Mouse (Mus musculus) CH12.LX (cell line): ENCODE measurements around the gene Tmem123. TPM values are rescaled to one million over a fixed set of nuclear protein-coding genes. Genes with fewer than 3 reads are reported as not detected.

ENCODE experiments used
- DNase-seq: peaks from one replicate; pipeline ENCODE4 v3.0.0-alpha.2; 2013; ENCODE audit errors: extremely low read depth
- H3K27ac ChIP-seq: 2 replicates; pipeline ENCODE4 v1.5.1; 2012; ENCODE audit warnings: low read depth, mild to moderate bottlenecking, control low read depth, moderate library complexity; ENCODE audit not compliant: insufficient read depth
- H3K27me3 ChIP-seq: replicated peaks from 2 replicates; pipeline ENCODE3; 2012; ENCODE audit warnings: inconsistent platforms
- H3K36me3 ChIP-seq, 2 experiments: replicated peaks in 1 of 2; 2 replicates each; pipeline versions ENCODE3 to v1.6.1; 2012; ENCODE audit warnings: inconsistent platforms in 1 of 2, low read length in 1 of 2, mild to moderate bottlenecking in 1 of 2, mixed read lengths in 1 of 2, moderate library complexity in 1 of 2; ENCODE audit not compliant: control insufficient read depth in 1 of 2, insufficient read depth in 1 of 2
- H3K4me1 ChIP-seq, 2 experiments: 2 replicates each; pipeline ENCODE4 v1.6.1; 2012; ENCODE audit warnings: inconsistent platforms in 1 of 2, moderate library complexity in 1 of 2; ENCODE audit not compliant: insufficient read depth in 2 of 2, control insufficient read depth in 1 of 2
- H3K4me2 ChIP-seq: 2 replicates; pipeline ENCODE4 v1.6.1; 2012; ENCODE audit warnings: low read depth, mild to moderate bottlenecking, control low read depth; ENCODE audit not compliant: poor library complexity, insufficient read depth, severe bottlenecking
- H3K4me3 ChIP-seq, 3 experiments: fragments of 150-350 bp in 1 of 3; sonication (generic) in 1 of 3; replicated peaks in 1 of 3; 2 replicates each; pipeline versions ENCODE3 to v1.5.1; 2011 to 2012; ENCODE audit warnings: low read depth in 2 of 3, low read length in 2 of 3, mild to moderate bottlenecking in 2 of 3, moderate library complexity in 2 of 3, control low read depth in 1 of 3, improper control_type of control experiment in 1 of 3, inconsistent platforms in 1 of 3, mixed read lengths in 1 of 3; ENCODE audit not compliant: poor library complexity in 1 of 3
- H3K79me2 ChIP-seq: replicated peaks from 2 replicates; pipeline ENCODE4 v1.6.1; 2012; ENCODE audit warnings: mild to moderate bottlenecking, moderate library complexity; ENCODE audit not compliant: control insufficient read depth, poor library complexity, insufficient read depth, severe bottlenecking; ENCODE audit errors: extremely low read depth
- H3K9ac ChIP-seq: 2 replicates; pipeline ENCODE4 v1.6.1; 2012; ENCODE audit warnings: low read depth, mild to moderate bottlenecking, control low read depth, moderate library complexity; ENCODE audit not compliant: insufficient read depth
- H3K9me3 ChIP-seq: replicated peaks from 2 replicates; pipeline ENCODE3; 2012; ENCODE audit warnings: low read length, inconsistent platforms, mixed read lengths
- ELF1 ChIP-seq: IDR thresholded peaks from 2 replicates; pipeline ENCODE4 v1.6.1; 2014; ENCODE audit warnings: low read depth, mild to moderate bottlenecking, inconsistent platforms, low read length, improper control_type of control experiment
- ETS1 ChIP-seq: conservative IDR thresholded peaks from 2 replicates; pipeline ENCODE4 v1.6.1; 2012; ENCODE audit warnings: low read depth, mild to moderate bottlenecking, inconsistent platforms, low read length, improper control_type of control experiment, moderate library complexity
- GABPA ChIP-seq: IDR thresholded peaks from 2 replicates; pipeline ENCODE4 v1.6.1; 2012; ENCODE audit warnings: low read depth, low read length, improper control_type of control experiment, inconsistent platforms; ENCODE audit not compliant: insufficient replicate concordance
- HCFC1 ChIP-seq: IDR thresholded peaks from 2 replicates; pipeline ENCODE4 v1.6.1; 2012; ENCODE audit warnings: low read depth, mild to moderate bottlenecking, inconsistent platforms, low read length, improper control_type of control experiment
- JUND ChIP-seq: conservative IDR thresholded peaks from 2 replicates; pipeline ENCODE4 v1.6.1; 2011; ENCODE audit warnings: low read depth, low read length, improper control_type of control experiment
- MAFK ChIP-seq: IDR thresholded peaks from 2 replicates; pipeline ENCODE4 v1.6.1; 2011; ENCODE audit warnings: low read length, improper control_type of control experiment; ENCODE audit not compliant: insufficient replicate concordance
- MAZ ChIP-seq: IDR thresholded peaks from 2 replicates; pipeline ENCODE4 v1.6.1; 2012; ENCODE audit warnings: low read depth, mild to moderate bottlenecking, inconsistent platforms, low read length, improper control_type of control experiment, moderate library complexity
- MYC ChIP-seq: IDR thresholded peaks from 2 replicates; pipeline ENCODE4 v1.6.1; 2011; ENCODE audit warnings: low read depth, mild to moderate bottlenecking, improper control_type of control experiment, low read length
- NELFE ChIP-seq: IDR thresholded peaks from 2 replicates; pipeline ENCODE4 v1.6.1; 2011; ENCODE audit warnings: low read depth, low read length, improper control_type of control experiment
- POLR2A ChIP-seq: IDR thresholded peaks from 2 replicates; pipeline ENCODE4 v1.6.1; 2011; ENCODE audit warnings: low read depth, mild to moderate bottlenecking, improper control_type of control experiment, low read length
- POLR2AphosphoS2 ChIP-seq: IDR thresholded peaks from 2 replicates; pipeline ENCODE4 v1.6.1; 2011; ENCODE audit warnings: low read depth, low read length, improper control_type of control experiment
- SIN3A ChIP-seq: IDR thresholded peaks from 2 replicates; pipeline ENCODE4 v1.6.1; 2012; ENCODE audit warnings: low read length, improper control_type of control experiment, inconsistent platforms
- SMC3 ChIP-seq: IDR thresholded peaks from 2 replicates; pipeline ENCODE4 v1.6.1; 2011; ENCODE audit warnings: low read depth, low read length, improper control_type of control experiment
- TBP ChIP-seq: conservative IDR thresholded peaks from 2 replicates; pipeline ENCODE4 v1.6.1; 2011; ENCODE audit warnings: low read depth, low read length, improper control_type of control experiment
- USF2 ChIP-seq: conservative IDR thresholded peaks from 2 replicates; pipeline ENCODE4 v1.6.1; 2011; ENCODE audit warnings: low read depth, low read length, improper control_type of control experiment
- ZMIZ1 ChIP-seq: IDR thresholded peaks from 2 replicates; pipeline ENCODE4 v1.6.1; 2012; ENCODE audit warnings: low read depth, mild to moderate bottlenecking, inconsistent platforms, low read length, improper control_type of control experiment
- dilution Hi-C: fragments of 300-500 bp; cut with MboI; formaldehyde crosslinking; loops from 2 replicates; pipeline ENCODE4 v1.14.3; 2020; ENCODE audit warnings: low sequenced_read_pairs; ENCODE audit not compliant: extremely low pct_unique_long_range_greater_than_20kb, extremely low pct_ligation_motif_present
- in situ Hi-C: fragments of 300-500 bp; cut with MboI; formaldehyde crosslinking; loops from 3 replicates; pipeline ENCODE4 v1.14.3; 2019; ENCODE audit warnings: low sequenced_read_pairs, low pct_ligation_motif_present, low pct_unique_long_range_greater_than_20kb, mixed read lengths
- polyA plus RNA-seq: library from polyadenylated mRNA; unstranded; fragments of >175 nt; gene quantifications from 2 replicates; pipeline ENCODE4 v1.2.1, GENCODE M21; 2012; ENCODE audit warnings: low read depth; ENCODE audit not compliant: insufficient read length
- total RNA-seq, 2 experiments: library from RNA; depleted of rRNA; stranded (reverse); fragments of 300-350 nt in 1 of 2; fragments of >200 nt in 1 of 2; gene quantifications; 2 replicates each; pipeline ENCODE4 v1.2.3; 2012 to 2014

The Tmem123 gene
- total and polyA plus RNA-seq, 3 experiments: 61.1 to 183 (median 107) TPM

- 0 out of 2 replicates have a peak, but pooled peaks have one; percentile 27 for TF ChIP-seq ZMIZ1
These were observed 74.1 kb downstream of the Tmem123 start (continued) for GRCm38 (mm10) chr9:7837806-7838440.

DNA sequence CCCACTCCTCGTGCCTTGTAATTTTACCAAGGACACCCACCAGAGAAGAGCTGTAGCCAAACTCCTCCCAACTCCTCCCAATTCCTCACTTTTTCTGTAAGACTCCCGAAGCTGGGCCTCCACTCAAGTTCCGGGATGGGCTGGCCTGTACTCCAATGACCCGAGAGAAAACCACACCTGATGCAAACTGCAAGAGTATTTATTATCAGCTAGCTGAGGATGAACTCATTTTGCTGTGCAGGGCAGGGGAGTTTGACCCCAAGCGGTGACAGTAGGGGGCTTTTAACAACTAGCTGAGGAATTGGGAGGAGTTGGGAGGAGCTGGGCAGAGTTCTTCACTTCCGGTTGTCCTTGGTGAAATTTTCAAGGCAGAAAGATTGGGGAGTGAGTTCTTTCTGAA is 77.4 kb downstream of the Tmem123 start:
- TF ChIP-seq ETS1 (no peak), ELF1 (no peak), TBP (no peak), MAFK (no peak), MAZ (no peak), MYC (no peak), POLR2AphosphoS2 (no peak), SIN3A (no peak), GABPA (no peak), NELFE (no peak), JUND (no peak), USF2 (no peak), POLR2A (no peak), HCFC1 (no peak), SMC3 (no peak)
- DNase-seq: no peak
- Histone ChIP-seq H3K4me2 (no peak overlapping the region), H3K27ac (no peak overlapping the region), H3K79me2 (peaks cover 3% of the 10 kb centered on the region; the same call in 1 of the 2 replicates), H3K27me3 (no peaks in the 10 kb centered on the region), H3K36me3 (no peaks in the 10 kb centered on the region), H3K9me3 (no peaks in the 10 kb centered on the region), H3K9ac (no peak overlapping the region), H3K4me3 (no peak overlapping the region), H3K4me1 (peaks cover 2 to 30% of the 10 kb centered on the region in 2 experiments; a peak in 3 of 4 replicates)
- dilution Hi-C loops: no loop called here
- in situ Hi-C loops: no loop called here

Other genes with a start within 250 kb of the Tmem123 start
- gene Mmp8, start 205.6 kb upstream of the Tmem123 start, total RNA-seq (2012; rRNA removed): not detected in 2 replicates
- gene Mmp8, start 205.6 kb upstream of the Tmem123 start, total RNA-seq (2014; rRNA removed): not detected in 2 replicates
- gene Mmp8, start 205.6 kb upstream of the Tmem123 start, polyA plus RNA-seq: not detected in 2 replicates
- gene Mmp27, start 192.6 kb upstream of the Tmem123 start, total RNA-seq (2012; rRNA removed): not detected in 2 replicates
- gene Mmp27, start 192.6 kb upstream of the Tmem123 start, total RNA-seq (2014; rRNA removed): not detected in 2 replicates
- not detected in 2 replicates for gene Mmp27, start 192.6 kb upstream of the Tmem123 start, polyA plus RNA-seq
- gene Mmp20, start 135.8 kb upstream of the Tmem123 start, total RNA-seq (2012; rRNA removed): 0.04 TPM in 1 of 2 replicates, not detected in the other
- 0.07 and 0.11 TPM in 2 replicates for gene Mmp20, start 135.8 kb upstream of the Tmem123 start, total RNA-seq (2014; rRNA removed)
- not detected in 2 replicates for gene Mmp20, start 135.8 kb upstream of the Tmem123 start, polyA plus RNA-seq
- not detected in 2 replicates for gene Mmp7, start 72.0 kb upstream of the Tmem123 start, total RNA-seq (2012; rRNA removed)
- gene Mmp7, start 72.0 kb upstream of the Tmem123 start, total RNA-seq (2014; rRNA removed): not detected in 2 replicates
- gene Mmp7, start 72.0 kb upstream of the Tmem123 start, polyA plus RNA-seq: not detected in 2 replicates
- gene Birc2, start 73.0 kb downstream of the Tmem123 start, total RNA-seq (2012; rRNA removed): 59.6 and 94.7 TPM in 2 replicates
- 134 and 158 TPM in 2 replicates for gene Birc2, start 73.0 kb downstream of the Tmem123 start, total RNA-seq (2014; rRNA removed)
- 41.3 and 43.4 TPM in 2 replicates for gene Birc2, start 73.0 kb downstream of the Tmem123 start, polyA plus RNA-seq
- 51.1 and 67.9 TPM in 2 replicates for gene Birc3, start 109.1 kb downstream of the Tmem123 start, total RNA-seq (2012; rRNA removed)
- 75.6 and 80.0 TPM in 2 replicates for gene Birc3, start 109.1 kb downstream of the Tmem123 start, total RNA-seq (2014; rRNA removed)
- 67.8 and 73.2 TPM in 2 replicates for gene Birc3, start 109.1 kb downstream of the Tmem123 start, polyA plus RNA-seq
- gene Yap1, start 240.6 kb downstream of the Tmem123 start, total RNA-seq (2012; rRNA removed): not detected in 2 replicates
- not detected in 2 replicates for gene Yap1, start 240.6 kb downstream of the Tmem123 start, total RNA-seq (2014; rRNA removed)
- gene Yap1, start 240.6 kb downstream of the Tmem123 start, polyA plus RNA-seq: 0.05 and 0.06 TPM in 2 replicates